Mouse (Mus musculus) bone marrow macrophage, adult 2 months (primary cell): Measurements from ENCODE around the gene Gm45837. TPM values are rescaled to one million over a fixed set of nuclear protein-coding genes. Genes with fewer than 3 reads are reported as not detected.

Experiments used
- H3K27ac ChIP-seq: 2 replicates; pipeline ENCODE4 v1.5.1; 2012; ENCODE audit warnings: low read depth, low read length; ENCODE audit not compliant: insufficient read depth
- H3K4me1 ChIP-seq: 2 replicates; pipeline ENCODE4 v1.6.1; 2012; ENCODE audit warnings: low read length; ENCODE audit not compliant: control insufficient read depth, insufficient read depth
- H3K4me3 ChIP-seq: 2 replicates; pipeline ENCODE4 v1.5.1; 2012; ENCODE audit warnings: mild to moderate bottlenecking, low read length, moderate library complexity; ENCODE audit not compliant: insufficient read depth
- CTCF ChIP-seq: IDR thresholded peaks from 2 replicates; pipeline ENCODE4 v1.5.1; 2012; ENCODE audit warnings: low read depth, mild to moderate bottlenecking, low read length, moderate library complexity
- POLR2A ChIP-seq: IDR thresholded peaks from 2 replicates; pipeline ENCODE4 v1.6.1; 2012; ENCODE audit warnings: mild to moderate bottlenecking, low read depth, low read length, borderline replicate concordance
- polyA plus RNA-seq: library from polyadenylated mRNA; stranded (reverse); fragments of >200 nt; gene quantifications from 2 replicates; pipeline ENCODE4 v1.2.4, GENCODE M21; 2012; ENCODE audit not compliant: missing spikeins, insufficient read depth, insufficient read length

Gm45837 gene
- polyA plus RNA-seq, 1 experiment = 11.2 TPM

- H3K4me1 ChIP-seq = no peaks in the 10 kb centered on the region
- no peak overlapping the region for H3K27ac ChIP-seq
- TF ChIP-seq POLR2A = no peak
- TF ChIP-seq CTCF = no peak
- no peak overlapping the region for H3K4me3 ChIP-seq
Observed at GRCm38 (mm10) chr7:101474399-101474811, 63.7 kb downstream of the Gm45837 start.

GRCm38 (mm10) chr7:101476028-101476427 is 65.3 kb downstream of the Gm45837 start:
- H3K4me3 ChIP-seq = no peak overlapping the region
- no peak overlapping the region for H3K27ac ChIP-seq
- no peaks in the 10 kb centered on the region for H3K4me1 ChIP-seq
- no peak for TF ChIP-seq CTCF
- no peak for TF ChIP-seq POLR2A

GRCm38 (mm10) chr7:101476493-101476892 is 65.8 kb downstream of the Gm45837 start:
- H3K4me3 ChIP-seq = no peak overlapping the region
- TF ChIP-seq POLR2A = no peak
- TF ChIP-seq CTCF = no peak
- H3K4me1 ChIP-seq = no peaks in the 10 kb centered on the region
- H3K27ac ChIP-seq = no peak overlapping the region

- no peak overlapping the region for H3K27ac ChIP-seq
- no peak overlapping the region for H3K4me3 ChIP-seq
- H3K4me1 ChIP-seq = no peaks in the 10 kb centered on the region
- TF ChIP-seq CTCF = no peak
- no peak for TF ChIP-seq POLR2A
Observed at GRCm38 (mm10) chr7:101477200-101477599, 66.5 kb downstream of the Gm45837 start.

GRCm38 (mm10) chr7:101478099-101478498 is 67.4 kb downstream of the Gm45837 start:
- H3K4me3 ChIP-seq = no peak overlapping the region
- H3K4me1 ChIP-seq = no peaks in the 10 kb centered on the region
- no peak overlapping the region for H3K27ac ChIP-seq
- TF ChIP-seq CTCF = no peak
- TF ChIP-seq POLR2A = no peak

- H3K4me1 ChIP-seq = no peaks in the 10 kb centered on the region
- no peak overlapping the region for H3K27ac ChIP-seq
- no peak for TF ChIP-seq POLR2A
- TF ChIP-seq CTCF = no peak
- H3K4me3 ChIP-seq = no peak overlapping the region
Observed at GRCm38 (mm10) chr7:101479841-101480240, 69.2 kb downstream of the Gm45837 start.

GRCm38 (mm10) chr7:101480671-101481070 is 70.0 kb downstream of the Gm45837 start:
- Histone ChIP-seq H3K4me3 (no peak overlapping the region), H3K27ac (no peak overlapping the region), H3K4me1 (no peaks in the 10 kb centered on the region)
- no peak for TF ChIP-seq CTCF
- TF ChIP-seq POLR2A = no peak

GRCm38 (mm10) chr7:101481872-101482498 is 71.3 kb downstream of the Gm45837 start:
- no peaks in the 10 kb centered on the region for H3K4me1 ChIP-seq
- H3K27ac ChIP-seq = no peak overlapping the region
- no peak overlapping the region for H3K4me3 ChIP-seq
- no peak for TF ChIP-seq POLR2A
- no peak for TF ChIP-seq CTCF

- TF ChIP-seq POLR2A (no peak), CTCF (no peak)
- no peak overlapping the region for H3K4me3 ChIP-seq
- H3K27ac ChIP-seq = no peak overlapping the region
- H3K4me1 ChIP-seq = no peaks in the 10 kb centered on the region
Observed at GRCm38 (mm10) chr7:101482499-101483081, 71.9 kb downstream of the Gm45837 start.

- Histone ChIP-seq H3K4me1 (no peaks in the 10 kb centered on the region), H3K27ac (no peak overlapping the region), H3K4me3 (no peak overlapping the region)
- TF ChIP-seq POLR2A (no peak), CTCF (no peak)
Observed at GRCm38 (mm10) chr7:101483498-101484115, 72.9 kb downstream of the Gm45837 start.
